Mouse (Mus musculus): Measurements from ENCODE around the gene Krtcap2. TPM values are rescaled to one million over a fixed set of nuclear protein-coding genes. Genes with fewer than 3 reads are reported as not detected.

The Krtcap2 gene
- polyA plus RNA-seq, 1 experiment from 2014 or later, result 272 TPM

- peak overlapping the region; percentile 66 for H3K4me3 ChIP-seq
- H3K27ac ChIP-seq, result peak overlapping the region; percentile 87
- H3K27me3 ChIP-seq (ENCODE audit: low read depth, poor library complexity, severe bottlenecking), result peaks cover 61% of the 10 kb centered on the region
- H3K4me1 ChIP-seq, result peaks cover 50% of the 10 kb centered on the region
- no peaks in the 10 kb centered on the region for H3K9me3 ChIP-seq (replicated peaks)
- 4% methylated on average over 41 of the region's 41 CpGs for WGBS
- DNase-seq (ENCODE audit: low spot score), result peak; percentile 93
- peaks cover 27% of the 10 kb centered on the region for H3K36me3 ChIP-seq
Observed at GRCm38 (mm10) chr3:89227307-89228179, 18.2 kb upstream of the Krtcap2 start.

GRCm38 (mm10) chr3:89228180-89228549, 17.6 kb upstream of the Krtcap2 start:
- WGBS, result 0% methylated on average over 20 of the region's 20 CpGs
- Histone ChIP-seq H3K4me1 (peaks cover 50% of the 10 kb centered on the region), H3K4me3 (peak overlapping the region; percentile 66), H3K36me3 (peaks cover 23% of the 10 kb centered on the region), H3K9me3 (replicated peaks) (no peaks in the 10 kb centered on the region), H3K27ac (peak overlapping the region; percentile 87), H3K27me3 (ENCODE audit: low read depth, poor library complexity, severe bottlenecking) (peaks cover 66% of the 10 kb centered on the region)
- DNase-seq (ENCODE audit: low spot score), result peak; percentile 95

- no peak for DNase-seq (ENCODE audit: low spot score)
- H3K27me3 ChIP-seq (ENCODE audit: low read depth, poor library complexity, severe bottlenecking), result peaks cover 66% of the 10 kb centered on the region
- peak within 1 kb of the TSS; percentile 87 for H3K27ac ChIP-seq
- peaks cover 16% of the 10 kb centered on the region for H3K36me3 ChIP-seq
- H3K4me3 ChIP-seq, result peak within 1 kb of the TSS; percentile 66
- WGBS, result 16% methylated on average over 10 of the region's 10 CpGs
- H3K4me1 ChIP-seq, result peaks cover 50% of the 10 kb centered on the region
- no peaks in the 10 kb centered on the region for H3K9me3 ChIP-seq (replicated peaks)
Observed at GRCm38 (mm10) chr3:89228836-89229235, 16.9 kb upstream of the Krtcap2 start, which contains the start of gene Muc1. Muc1 (plus strand) TSS chr3:89229057.

GRCm38 (mm10) chr3:89229276-89229675, 16.5 kb upstream of the Krtcap2 start:
- 61% methylated on average over 4 of the region's 4 CpGs for WGBS
- peaks cover 12% of the 10 kb centered on the region for H3K36me3 ChIP-seq
- H3K9me3 ChIP-seq (replicated peaks), result no peaks in the 10 kb centered on the region
- no peak overlapping the region for H3K27ac ChIP-seq
- H3K4me3 ChIP-seq, result no peak overlapping the region
- no peak for DNase-seq (ENCODE audit: low spot score)
- peaks cover 50% of the 10 kb centered on the region for H3K4me1 ChIP-seq
- H3K27me3 ChIP-seq (ENCODE audit: low read depth, poor library complexity, severe bottlenecking), result peaks cover 66% of the 10 kb centered on the region

- 94% methylated on average over 2 of the region's 2 CpGs for WGBS
- no peaks in the 10 kb centered on the region for H3K9me3 ChIP-seq (replicated peaks)
- no peak for DNase-seq (ENCODE audit: low spot score)
- peaks cover 61% of the 10 kb centered on the region for H3K27me3 ChIP-seq (ENCODE audit: low read depth, poor library complexity, severe bottlenecking)
- no peak overlapping the region for H3K4me3 ChIP-seq
- H3K27ac ChIP-seq, result no peak overlapping the region
- peaks cover 7% of the 10 kb centered on the region for H3K36me3 ChIP-seq
- H3K4me1 ChIP-seq, result peaks cover 41% of the 10 kb centered on the region
Observed at GRCm38 (mm10) chr3:89230561-89230960, 15.2 kb upstream of the Krtcap2 start.

- Histone ChIP-seq H3K27me3 (ENCODE audit: low read depth, poor library complexity, severe bottlenecking) (peaks cover 58% of the 10 kb centered on the region), H3K4me1 (peaks cover 36% of the 10 kb centered on the region), H3K4me3 (no peak overlapping the region), H3K27ac (no peak overlapping the region), H3K9me3 (replicated peaks) (no peaks in the 10 kb centered on the region), H3K36me3 (peaks cover 11% of the 10 kb centered on the region)
- no peak for DNase-seq (ENCODE audit: low spot score)
- 76% methylated on average over 7 of the region's 7 CpGs for WGBS
Observed at GRCm38 (mm10) chr3:89231345-89231744, 14.4 kb upstream of the Krtcap2 start.

- Histone ChIP-seq H3K36me3 (peaks cover 16% of the 10 kb centered on the region), H3K9me3 (replicated peaks) (no peaks in the 10 kb centered on the region), H3K27me3 (ENCODE audit: low read depth, poor library complexity, severe bottlenecking) (peaks cover 57% of the 10 kb centered on the region), H3K4me3 (no peak overlapping the region), H3K4me1 (peaks cover 31% of the 10 kb centered on the region), H3K27ac (no peak overlapping the region)
- 75% methylated on average over 16 of the region's 16 CpGs for WGBS
- no peak for DNase-seq (ENCODE audit: low spot score)
Observed at GRCm38 (mm10) chr3:89231772-89232275, 13.9 kb upstream of the Krtcap2 start.

GRCm38 (mm10) chr3:89232614-89233013, 13.2 kb upstream of the Krtcap2 start:
- H3K9me3 ChIP-seq (replicated peaks), result no peaks in the 10 kb centered on the region
- H3K4me1 ChIP-seq, result peaks cover 24% of the 10 kb centered on the region
- H3K27ac ChIP-seq, result no peak overlapping the region
- 65% methylated on average over 6 of the region's 6 CpGs for WGBS
- H3K27me3 ChIP-seq (ENCODE audit: low read depth, poor library complexity, severe bottlenecking), result peaks cover 57% of the 10 kb centered on the region
- DNase-seq (ENCODE audit: low spot score), result no peak
- H3K36me3 ChIP-seq, result peaks cover 19% of the 10 kb centered on the region
- no peak overlapping the region for H3K4me3 ChIP-seq

- Histone ChIP-seq H3K4me1 (peaks cover 20% of the 10 kb centered on the region), H3K4me3 (no peak overlapping the region), H3K27ac (no peak overlapping the region), H3K36me3 (peaks cover 29% of the 10 kb centered on the region), H3K27me3 (ENCODE audit: low read depth, poor library complexity, severe bottlenecking) (peaks cover 54% of the 10 kb centered on the region), H3K9me3 (replicated peaks) (no peaks in the 10 kb centered on the region)
- WGBS, result 84% methylated on average over 14 of the region's 14 CpGs
- DNase-seq (ENCODE audit: low spot score), result no peak
Observed at GRCm38 (mm10) chr3:89233562-89234110, 12.1 kb upstream of the Krtcap2 start.

GRCm38 (mm10) chr3:89236516-89236915, 9.2 kb upstream of the Krtcap2 start:
- Histone ChIP-seq H3K4me1 (peaks cover 16% of the 10 kb centered on the region; the same call in 1 of the 2 replicates), H3K4me3 (no peak overlapping the region), H3K27ac (peak overlapping the region; percentile 46; the same call in 1 of the 2 replicates), H3K9me3 (replicated peaks) (no peaks in the 10 kb centered on the region), H3K27me3 (ENCODE audit: low read depth, poor library complexity, severe bottlenecking) (peaks cover 25% of the 10 kb centered on the region), H3K36me3 (peaks cover 40% of the 10 kb centered on the region)
- 92% methylated on average over 10 of the region's 10 CpGs for WGBS
- DNase-seq (ENCODE audit: low spot score), result no peak

- WGBS, result 96% methylated on average over 21 of the region's 21 CpGs
- H3K9me3 ChIP-seq (replicated peaks), result no peaks in the 10 kb centered on the region
- H3K36me3 ChIP-seq, result peaks cover 46% of the 10 kb centered on the region
- DNase-seq (ENCODE audit: low spot score), result no peak
- no peak overlapping the region for H3K27ac ChIP-seq
- H3K4me3 ChIP-seq, result no peak overlapping the region; the same call in 1 of the 2 replicates
- peaks cover 9% of the 10 kb centered on the region; the same call in 1 of the 2 replicates for H3K4me1 ChIP-seq
- peaks cover 18% of the 10 kb centered on the region for H3K27me3 ChIP-seq (ENCODE audit: low read depth, poor library complexity, severe bottlenecking)
Observed at GRCm38 (mm10) chr3:89237682-89238081, 8.1 kb upstream of the Krtcap2 start.

GRCm38 (mm10) chr3:89238494-89238893, 7.3 kb upstream of the Krtcap2 start:
- no peak for DNase-seq (ENCODE audit: low spot score)
- H3K27me3 ChIP-seq (ENCODE audit: low read depth, poor library complexity, severe bottlenecking), result peaks cover 18% of the 10 kb centered on the region
- 81% methylated on average over 12 of the region's 12 CpGs for WGBS
- peaks cover 13% of the 10 kb centered on the region for H3K4me1 ChIP-seq
- H3K4me3 ChIP-seq, result no peak overlapping the region
- H3K36me3 ChIP-seq, result peaks cover 46% of the 10 kb centered on the region
- H3K9me3 ChIP-seq (replicated peaks), result no peaks in the 10 kb centered on the region
- no peak overlapping the region for H3K27ac ChIP-seq

GRCm38 (mm10) chr3:89242331-89242895, 3.4 kb upstream of the Krtcap2 start:
- Histone ChIP-seq H3K27ac (no peak overlapping the region), H3K27me3 (ENCODE audit: low read depth, poor library complexity, severe bottlenecking) (peaks cover 24% of the 10 kb centered on the region), H3K4me3 (no peak overlapping the region), H3K4me1 (peaks cover 50% of the 10 kb centered on the region), H3K36me3 (peaks cover 30% of the 10 kb centered on the region), H3K9me3 (replicated peaks) (no peaks in the 10 kb centered on the region)
- WGBS, result 72% methylated on average over 9 of the region's 9 CpGs
- DNase-seq (ENCODE audit: low spot score), result no peak

Measured in limb, embryonic 10.5 days (tissue).